Mouse (Mus musculus) thymus, postnatal 0 days (tissue): Measurements from ENCODE around the gene Slc16a13. TPM values are rescaled to one million over a fixed set of nuclear protein-coding genes. Genes with fewer than 3 reads are reported as not detected.

ENCODE experiments used
- DNase-seq: peaks from one replicate; pipeline ENCODE4 v3.0.0-alpha.2; 2015; ENCODE audit warnings: low spot score
- polyA plus RNA-seq: library from polyadenylated mRNA; unstranded; fragments of >200 nt; fragmentation: Nextera tagmentation; extraction: Ambion mirVana; gene quantifications from 2 replicates; pipeline ENCODE4 v1.2.1, GENCODE M21; 2015

The Slc16a13 gene
- polyA plus RNA-seq, 1 experiment from 2014 or later = 2.3 TPM

DNA sequence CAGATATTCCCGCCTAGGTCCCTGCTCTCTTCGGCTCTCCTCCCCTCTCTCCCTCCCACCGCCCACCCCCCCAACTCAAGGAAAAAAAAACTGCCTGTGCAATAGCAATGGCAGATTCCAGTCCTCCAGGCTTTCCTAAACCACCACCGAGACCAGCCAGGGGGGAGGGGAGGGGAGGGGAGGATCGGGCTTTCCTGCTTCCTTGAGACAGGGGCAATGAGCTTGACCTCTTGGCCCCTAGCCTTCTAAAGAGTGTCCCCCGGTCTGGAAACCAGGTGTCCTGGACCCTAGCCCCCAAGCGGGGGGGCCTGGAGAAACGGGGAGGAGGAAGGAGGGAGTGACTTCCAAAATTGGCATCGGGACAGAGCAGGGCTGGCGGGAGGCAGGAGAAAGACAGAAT, 11.7 kb upstream of the Slc16a13 start:
- DNase-seq = no peak

DNA sequence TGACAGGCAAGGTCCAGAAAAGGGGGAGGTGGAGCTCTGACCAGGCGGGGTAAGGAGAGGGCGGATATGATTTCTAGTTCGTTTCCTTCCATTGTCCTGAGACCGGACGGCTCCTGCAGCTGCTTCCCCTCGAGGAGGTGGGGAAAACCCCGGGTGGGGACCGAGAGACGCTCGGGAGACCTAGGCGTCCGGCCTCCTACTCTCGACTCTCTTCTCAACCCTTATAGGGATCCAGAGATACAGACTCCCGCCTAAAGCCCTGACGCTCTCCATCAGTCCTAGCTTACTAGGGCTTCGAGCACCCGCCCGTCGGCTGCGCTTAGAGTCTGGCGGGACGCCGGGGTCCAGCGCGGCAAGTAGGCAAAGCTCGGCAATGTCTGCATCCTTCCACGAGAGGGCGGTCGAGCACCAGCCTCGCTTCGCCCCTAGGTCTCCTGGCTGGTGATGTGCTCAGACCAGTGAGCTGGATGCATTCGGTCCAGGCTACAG, 9.4 kb upstream of the Slc16a13 start:
- peak; percentile 82 for DNase-seq

DNA sequence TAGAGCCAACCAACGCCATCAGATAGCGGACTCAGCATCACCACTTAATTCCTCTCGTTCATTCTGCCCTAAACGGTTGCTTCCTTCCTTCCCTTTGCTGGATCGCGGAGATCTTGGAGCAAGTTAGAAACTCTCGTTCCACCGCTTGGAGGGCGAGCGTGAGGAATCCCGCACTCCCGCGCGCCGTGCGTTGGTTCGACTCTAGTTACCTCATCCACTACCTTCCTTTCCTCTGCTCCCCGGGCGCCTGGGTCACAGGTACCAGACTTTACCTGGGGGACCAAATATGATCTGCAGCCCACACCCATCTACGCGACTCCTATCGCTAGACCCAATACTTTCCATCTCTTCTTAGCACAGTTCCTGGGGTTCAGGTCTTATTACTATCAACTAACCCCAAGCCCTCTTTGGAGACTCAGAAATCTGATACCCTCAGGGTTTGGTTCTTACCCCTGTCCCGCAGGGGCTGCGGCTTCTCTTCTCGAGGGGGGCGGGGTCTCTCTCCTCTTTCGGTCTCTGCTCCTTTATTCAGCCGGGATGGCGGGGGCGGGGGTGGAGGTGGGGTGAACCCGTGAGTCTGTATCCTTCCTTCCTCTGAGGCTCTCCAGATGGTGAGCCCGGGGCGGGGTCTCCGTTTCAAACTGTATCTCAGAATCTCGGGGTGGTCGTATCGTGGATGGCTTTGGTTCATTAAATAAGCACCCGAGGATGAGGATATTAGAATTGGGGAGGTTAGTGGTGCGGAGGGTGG, 8.6 kb upstream of the Slc16a13 start, which contains the start of gene Bcl6b:
Gene Bcl6b (minus strand): TSS at position 539 of the 751 bp plus-strand sequence.
- peak; percentile 25 for DNase-seq

DNA sequence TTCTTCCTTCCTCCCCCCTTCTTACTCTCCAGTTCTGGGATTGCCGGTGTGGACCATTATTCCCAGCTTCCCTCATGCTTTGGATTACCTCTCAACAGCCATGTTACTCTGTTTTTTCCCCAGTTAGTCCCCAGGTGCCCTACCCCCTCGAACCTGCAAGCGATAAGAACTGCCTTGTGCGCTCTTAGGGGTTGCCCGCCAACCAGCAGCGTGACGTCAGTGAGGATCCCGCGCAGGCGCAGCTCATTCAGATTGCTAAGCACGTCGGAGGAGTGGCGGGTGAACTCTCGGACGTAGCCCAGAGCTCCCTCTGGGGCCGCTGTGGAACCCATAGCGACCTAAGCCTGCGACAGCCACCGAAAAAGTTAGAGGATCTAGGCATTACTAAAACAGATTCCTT, 8.0 kb upstream of the Slc16a13 start:
- DNase-seq = peak; percentile 83

DNA sequence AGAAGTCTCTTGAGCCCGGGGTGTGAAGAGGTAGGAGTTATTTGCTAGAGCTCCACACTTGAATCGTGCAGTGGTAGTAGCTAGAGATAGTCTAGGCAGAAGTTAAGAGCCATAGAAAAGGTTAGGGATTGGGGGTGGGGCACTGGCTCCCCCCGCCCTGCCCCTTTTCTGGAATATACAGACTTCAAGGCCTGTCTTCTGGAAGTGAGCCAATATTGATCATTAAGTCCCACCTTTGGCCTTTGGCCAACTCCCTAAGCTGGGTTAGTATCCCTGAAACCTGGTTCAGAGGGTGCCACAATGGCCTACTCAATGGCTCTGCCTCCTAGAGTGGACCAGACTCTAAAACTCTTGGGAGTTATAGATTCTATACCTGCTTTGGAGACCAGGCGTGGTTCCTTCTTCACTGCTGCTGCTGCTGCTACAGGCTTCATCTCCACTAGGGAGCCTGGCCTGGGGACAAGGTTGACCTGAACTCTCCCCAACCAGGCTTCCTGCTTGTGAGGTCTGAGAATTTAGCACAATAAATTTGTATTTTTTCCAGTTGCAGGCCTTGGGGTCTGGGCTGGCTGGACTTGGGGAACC, 6.9 kb upstream of the Slc16a13 start:
- no peak for DNase-seq

DNA sequence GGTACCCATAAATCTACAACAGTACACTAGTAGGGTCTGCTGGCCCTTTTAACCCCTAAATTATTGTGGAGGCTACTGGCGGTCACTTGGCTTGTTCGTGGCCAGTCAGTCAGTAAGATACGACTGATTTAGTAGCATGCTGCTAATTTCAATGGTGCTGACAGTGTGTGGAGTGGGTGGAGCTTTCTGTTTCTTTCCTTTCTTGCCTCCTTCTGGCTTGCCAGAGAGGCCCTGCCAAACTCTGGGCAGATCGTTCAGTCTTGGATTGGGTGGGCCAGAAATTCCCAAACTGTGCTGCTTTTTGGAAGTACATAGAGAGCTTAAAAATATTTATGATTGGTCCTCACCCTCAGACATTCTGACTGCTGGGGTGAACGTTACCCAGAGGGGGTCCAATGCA, 6.3 kb upstream of the Slc16a13 start:
- no peak for DNase-seq

DNA sequence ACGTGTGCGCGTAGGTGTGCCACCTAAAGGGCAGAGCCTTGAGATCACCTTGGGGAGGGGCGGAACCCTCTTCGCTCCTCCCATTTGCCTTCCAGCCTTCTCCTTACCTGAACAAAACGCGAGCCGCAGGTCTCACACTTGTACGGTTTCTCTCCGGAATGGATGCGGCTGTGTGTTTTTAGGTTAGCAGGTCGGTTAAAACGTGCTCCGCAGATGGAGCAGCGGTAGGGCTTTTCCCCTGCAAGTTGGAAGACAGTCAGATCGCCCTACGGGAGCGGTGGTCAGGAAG, 5.7 kb upstream of the Slc16a13 start:
- no peak for DNase-seq

DNA sequence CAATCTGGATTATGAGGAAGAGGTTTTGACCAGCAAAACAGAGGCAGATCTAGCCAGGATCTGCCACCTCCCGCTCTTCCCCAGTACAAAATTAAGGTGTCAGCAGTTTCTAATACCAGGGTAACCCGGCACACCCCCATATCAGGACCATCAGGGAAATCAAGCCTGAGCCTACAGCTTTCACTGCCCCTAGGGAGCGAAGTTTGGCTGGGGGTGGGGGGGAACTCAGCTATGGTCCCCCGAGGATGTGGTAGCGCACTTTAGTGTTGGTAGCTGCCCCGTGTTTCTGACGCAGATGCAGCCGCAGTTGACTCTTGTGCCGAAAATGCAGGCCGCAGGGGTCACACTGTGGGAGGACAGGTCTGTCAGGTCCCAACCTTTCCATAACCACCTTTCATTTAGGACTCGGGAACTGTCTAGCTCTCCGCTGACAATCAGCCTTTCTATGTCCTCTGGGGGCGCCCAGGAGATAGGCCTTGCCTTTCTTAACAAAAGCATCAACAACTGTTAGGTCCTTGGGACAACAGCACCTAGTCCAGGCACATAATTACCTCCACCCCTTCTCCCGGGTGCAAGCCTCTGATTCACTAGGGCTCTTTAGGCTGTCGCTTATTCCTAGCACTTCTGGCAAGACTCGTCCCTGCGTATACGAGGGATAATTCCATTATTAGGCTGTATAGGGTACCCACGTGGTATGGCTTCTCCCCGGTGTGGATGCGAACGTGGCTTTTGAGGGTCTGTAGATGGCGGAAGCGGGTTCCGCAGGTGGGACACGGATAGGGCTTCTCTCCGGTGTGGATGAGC, 5.1 kb upstream of the Slc16a13 start:
- no peak for DNase-seq

DNA sequence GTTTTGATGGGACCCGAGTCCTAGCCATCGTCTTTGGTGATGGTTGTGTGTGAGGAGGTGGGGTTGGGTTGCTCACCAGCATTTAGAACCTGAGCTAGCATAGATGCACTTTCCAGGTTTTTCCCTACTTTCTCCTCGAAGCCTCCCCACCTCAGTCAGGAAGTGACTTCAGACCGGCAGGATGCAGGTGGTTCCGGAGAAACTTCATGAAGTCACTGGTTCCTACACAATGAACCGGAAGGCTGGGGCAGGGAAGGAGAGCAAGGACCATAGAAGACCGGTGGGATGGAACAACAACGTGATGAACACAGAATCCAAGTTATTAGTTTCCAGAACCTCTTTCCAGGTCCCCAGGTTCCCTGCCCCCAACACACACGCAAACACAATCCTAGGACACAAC, 2.9 kb upstream of the Slc16a13 start:
- DNase-seq = no peak

DNA sequence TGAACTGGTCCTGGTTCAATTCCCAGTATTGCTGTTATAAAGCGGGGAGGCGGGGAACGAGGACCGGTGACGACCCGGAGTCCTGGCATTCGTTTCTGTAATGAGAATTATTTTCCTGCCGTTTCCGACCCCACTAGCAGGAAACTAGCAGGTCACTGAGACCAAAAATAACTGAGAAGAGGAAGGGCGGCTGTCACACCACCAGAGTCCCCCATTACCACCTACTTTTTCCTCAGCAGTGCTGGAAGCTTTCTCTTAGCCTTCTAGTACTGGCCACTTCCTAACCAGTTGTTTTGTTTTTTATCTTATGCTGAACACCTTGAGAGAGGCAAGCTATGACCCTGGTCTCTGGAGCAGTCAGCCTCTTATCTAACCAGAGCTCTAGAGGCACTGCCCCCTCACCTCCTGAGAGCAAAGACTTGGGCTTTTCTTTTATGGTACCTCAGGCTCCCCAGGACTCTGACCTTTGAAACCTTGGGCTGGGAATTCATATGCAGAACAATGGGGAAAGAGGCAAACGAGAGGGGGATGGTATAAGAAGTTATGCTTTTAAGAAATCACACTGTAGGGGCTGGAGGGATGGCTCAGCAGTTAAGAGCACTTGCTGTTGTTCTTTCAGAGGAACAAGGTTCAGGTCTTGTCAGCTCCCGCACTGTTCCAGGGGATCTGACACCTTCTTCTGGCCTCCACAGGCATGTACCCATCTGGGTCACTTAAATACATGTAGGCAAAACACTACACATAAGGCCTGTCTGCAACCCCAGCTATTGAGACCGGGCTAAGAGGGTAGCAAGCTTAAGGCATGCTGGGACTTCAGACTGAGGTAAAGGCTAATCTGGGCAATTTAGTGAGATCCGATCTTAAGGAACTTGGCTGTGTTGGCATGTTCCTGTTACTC, 988 bp upstream of the Slc16a13 start:
- no peak for DNase-seq

DNA sequence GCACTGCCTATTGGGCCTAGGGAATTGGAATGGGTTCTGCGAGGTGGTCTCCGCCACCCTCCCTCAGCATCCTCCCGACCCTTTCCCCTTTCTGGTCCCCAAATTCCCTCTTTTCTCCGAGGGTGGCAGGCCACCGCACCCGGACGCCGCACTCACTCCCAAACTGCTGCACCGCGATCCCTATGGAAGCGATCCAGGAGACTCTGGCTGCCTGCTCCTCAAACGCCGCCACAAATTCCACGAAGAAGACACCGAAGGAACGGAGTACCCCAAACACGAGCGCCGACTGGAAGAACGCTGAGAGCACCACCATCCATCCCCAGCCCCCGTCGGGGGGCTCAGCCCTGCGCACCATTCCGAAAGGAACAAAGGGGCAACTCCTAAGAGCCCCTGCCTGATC, 541 bp downstream of the Slc16a13 start:
- DNase-seq = no peak

DNA sequence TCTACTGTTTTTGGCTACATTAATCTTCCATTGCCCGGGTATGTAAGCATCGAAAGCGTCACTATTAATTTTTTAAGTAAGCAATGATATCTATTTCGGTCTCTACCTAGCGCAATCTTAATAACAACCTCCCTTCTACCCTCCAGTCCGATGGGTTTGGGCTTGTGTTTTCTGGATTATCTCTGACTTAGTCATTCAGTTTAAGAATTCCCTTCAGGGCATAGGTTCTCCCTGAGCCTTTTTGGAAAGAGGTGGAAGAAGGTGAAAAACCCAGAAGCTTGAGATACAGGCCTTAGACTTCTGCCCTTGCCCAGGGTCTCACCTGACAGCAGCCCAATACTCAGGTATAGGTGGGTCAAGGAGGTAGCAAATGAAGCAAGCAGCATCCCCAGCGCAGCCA, 991 bp downstream of the Slc16a13 start:
- no peak for DNase-seq

DNA sequence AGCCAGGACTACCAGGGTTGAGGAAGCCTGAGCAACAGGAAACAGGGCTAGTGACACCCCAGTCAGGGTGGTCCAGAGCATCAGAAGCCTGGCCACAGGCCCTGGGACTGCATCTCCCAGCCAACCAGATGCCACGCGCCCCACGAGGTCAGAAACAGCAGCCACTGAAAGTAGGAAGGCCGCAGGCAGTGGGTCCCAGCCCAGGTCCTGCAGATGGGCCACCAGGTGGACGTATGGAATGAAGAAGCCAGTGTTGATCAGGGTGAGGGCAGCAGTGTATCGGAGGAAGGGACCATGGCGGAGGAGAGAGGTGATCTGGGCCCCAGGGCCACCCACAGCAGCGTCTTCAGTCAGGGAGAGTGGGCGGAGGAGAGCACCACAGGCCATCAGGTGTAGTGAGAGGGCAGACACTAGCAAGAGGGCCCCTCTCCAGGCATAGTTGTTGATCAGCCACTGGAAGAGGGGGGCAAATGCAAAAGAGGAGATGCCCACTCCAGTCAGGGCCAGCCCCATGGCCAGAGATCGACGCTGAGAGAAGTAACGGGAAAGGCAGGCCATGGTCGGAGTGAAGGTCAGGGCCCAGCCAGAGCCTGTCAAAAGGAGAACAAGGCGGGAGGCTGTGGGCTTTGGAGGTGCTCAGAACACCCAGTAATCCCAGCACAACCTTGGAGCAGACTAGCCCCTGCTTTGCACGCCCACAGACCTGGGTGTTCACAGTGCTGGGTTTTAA, 2.0 kb downstream of the Slc16a13 start:
- DNase-seq = no peak

DNA sequence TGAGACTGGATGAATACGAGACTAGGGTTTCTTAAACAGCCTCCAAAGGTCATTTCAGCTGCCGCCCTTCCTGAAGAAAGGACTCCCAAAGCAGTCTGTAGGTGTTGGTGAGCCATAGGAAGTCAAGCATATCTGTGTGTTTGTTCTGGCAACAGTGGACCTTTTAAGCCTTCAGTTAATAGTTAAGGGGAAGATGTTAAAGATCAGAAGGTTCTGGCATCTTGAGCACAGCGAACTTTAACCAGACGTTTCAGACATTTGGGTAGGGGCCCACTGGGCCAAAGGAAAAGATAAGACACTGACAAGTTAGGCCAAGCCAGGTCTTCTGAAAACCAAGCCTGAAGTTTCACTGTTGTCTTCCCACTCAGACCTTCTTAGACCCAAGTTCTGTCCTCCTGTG, 2.8 kb downstream of the Slc16a13 start:
- DNase-seq = no peak

DNA sequence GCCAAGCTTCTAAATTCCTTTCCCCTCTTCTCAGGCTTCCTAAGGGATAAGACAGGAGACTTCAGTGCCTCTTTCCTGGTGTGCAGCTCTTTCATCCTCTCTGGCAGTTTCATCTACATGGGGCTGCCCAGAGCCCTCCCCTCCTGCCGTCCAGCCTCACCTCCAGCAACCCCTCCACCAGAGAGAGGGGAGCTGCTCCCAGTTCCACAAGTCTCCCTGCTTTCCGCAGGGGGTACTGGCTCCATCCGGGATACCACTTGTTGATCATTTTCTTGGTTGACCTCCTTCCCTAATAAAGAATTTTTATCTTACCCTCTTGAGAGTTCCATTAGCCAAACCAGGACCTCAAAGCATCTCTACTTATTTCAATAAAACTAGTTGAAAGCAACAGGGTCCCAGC, 4.8 kb downstream of the Slc16a13 start:
- DNase-seq = no peak

DNA sequence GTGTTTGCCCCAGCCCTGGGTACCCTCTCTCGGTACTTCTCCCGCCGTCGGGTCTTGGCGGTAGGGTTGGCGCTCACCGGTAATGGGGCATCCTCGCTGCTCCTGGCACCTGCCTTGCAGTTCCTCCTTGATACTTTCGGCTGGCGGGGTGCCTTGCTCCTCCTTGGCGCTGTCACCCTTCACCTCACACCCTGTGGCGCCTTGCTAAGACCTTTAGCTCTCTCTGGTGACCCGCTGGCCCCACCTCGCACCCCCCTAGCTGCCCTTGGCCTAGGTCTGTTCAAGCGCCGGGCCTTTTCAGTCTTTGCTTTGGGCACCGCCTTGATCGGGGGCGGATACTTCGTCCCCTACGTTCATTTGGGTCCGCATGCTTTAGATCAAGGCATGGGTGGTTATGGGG, 5.6 kb downstream of the Slc16a13 start:
- no peak for DNase-seq

DNA sequence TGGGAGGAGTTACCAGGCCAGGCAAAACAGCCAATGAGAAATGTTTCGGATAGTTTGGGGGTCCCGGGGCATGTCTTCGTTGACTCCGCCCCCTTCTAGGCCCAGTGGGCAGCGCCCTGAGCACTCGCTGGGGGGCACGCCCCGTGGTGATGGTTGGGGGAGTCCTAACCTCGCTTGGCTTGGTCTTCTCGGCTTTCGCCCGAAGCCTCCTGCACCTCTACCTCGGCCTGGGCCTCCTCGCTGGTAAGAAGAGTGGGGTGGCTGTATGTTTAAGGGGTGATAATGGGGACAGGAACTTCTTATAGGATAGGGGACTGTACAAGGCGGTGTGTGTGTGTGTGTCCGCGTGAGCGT, 6.0 kb downstream of the Slc16a13 start:
- no peak for DNase-seq

DNA sequence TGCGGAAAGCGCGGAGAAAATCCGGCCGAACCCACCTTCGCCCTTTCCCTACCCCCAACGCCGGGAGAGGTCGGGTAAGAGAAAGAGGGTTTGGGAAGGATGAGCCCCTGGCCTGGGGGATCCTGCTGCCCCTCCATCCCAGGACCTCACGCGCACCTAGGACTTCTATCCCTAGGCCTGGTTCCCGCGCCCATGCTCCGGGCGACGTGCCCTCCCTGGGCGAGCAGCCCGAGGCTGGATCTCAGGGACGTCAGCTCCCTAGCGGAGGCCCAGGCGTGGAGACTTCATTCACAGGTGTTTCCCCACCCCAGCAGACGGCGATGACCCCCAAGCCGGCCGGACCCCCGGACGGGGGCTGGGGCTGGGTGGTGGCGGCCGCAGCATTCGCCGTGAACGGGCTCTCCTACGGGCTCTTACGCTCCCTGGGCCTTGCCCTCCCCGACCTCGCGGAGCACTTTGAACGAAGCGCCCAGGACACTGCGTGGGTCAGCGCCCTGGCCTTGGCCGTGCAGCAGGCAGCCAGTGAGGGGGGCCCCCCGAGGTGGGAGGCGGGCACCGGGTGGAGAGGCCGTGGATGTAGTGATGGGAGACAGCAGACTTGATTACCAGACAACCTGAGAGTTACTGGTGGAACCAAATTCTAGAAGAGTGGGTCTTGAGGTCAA, 6.5 kb downstream of the Slc16a13 start:
- DNase-seq = no peak

DNA sequence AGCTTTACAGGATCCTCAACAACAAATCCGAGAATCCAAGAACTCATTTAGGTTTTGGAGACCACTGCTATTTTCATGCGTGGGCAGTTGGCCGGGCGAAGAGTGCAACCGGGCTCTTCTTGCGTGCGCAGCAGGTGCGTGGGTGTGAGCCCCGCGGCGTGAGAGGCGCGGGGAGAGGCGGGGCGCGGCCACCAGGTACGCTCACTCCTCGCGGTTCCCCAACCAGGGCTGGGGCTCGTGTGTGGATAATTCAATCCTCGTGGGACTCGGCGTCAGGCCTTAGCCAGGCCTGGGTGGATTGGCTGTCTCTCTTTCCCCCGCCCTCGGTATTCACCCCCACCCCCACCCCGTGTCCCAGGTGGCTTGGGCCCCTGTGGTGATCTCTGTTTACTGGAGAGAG, 7.1 kb downstream of the Slc16a13 start:
- DNase-seq = no peak

DNA sequence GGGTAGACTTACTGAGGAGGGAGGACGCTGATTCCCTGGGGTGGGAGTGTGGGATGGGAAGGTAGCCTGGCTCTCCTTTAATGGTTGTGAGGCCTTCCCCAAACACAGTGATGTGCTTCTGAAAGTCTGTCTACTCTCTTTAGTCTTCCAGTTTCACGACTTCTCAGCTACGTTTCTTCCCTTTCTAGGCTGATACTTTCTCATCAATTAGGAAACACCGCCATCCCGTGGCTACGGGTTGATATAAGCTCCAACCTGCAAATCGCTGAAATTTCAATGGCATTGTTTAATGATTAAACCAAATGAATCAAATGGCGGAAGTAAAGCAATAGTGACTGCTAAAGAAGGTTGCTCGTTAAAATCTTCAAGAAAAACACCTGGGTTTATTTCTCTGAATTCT, 8.0 kb downstream of the Slc16a13 start:
- DNase-seq = peak; percentile 51
